24 mouse cellular contexts compared by ENCODE assay signal in genomic region chr10:91923626-91924025, GRCm38 (mm10).
DNase-seq lines count a peak whose midpoint lies in the region; ATAC-seq and TF ChIP-seq lines count a peak whose summit lies in the region.
"Had no signal": no experiment of that assay in that cellular context is flagged by ENCODE, and none has a peak within 500 bp of the region (broad histone marks: within the 10 kb centered on the region; RNA-seq: fewer than 3 reads in every experiment).

No protein-coding gene starts in this region.

- H3K27me3 ChIP-seq in midbrain, embryonic 11.5 days (ENCODE audit: control insufficient read depth, insufficient read depth, low read length) = no peaks in the 10 kb centered on the region
- no peaks in the 10 kb centered on the region for H3K27me3 ChIP-seq in midbrain, postnatal 0 days (ENCODE audit: insufficient read depth, low read length)
- no peaks in the 10 kb centered on the region for H3K27me3 ChIP-seq in thymus, adult 2 months (ENCODE audit: control insufficient read depth, insufficient read depth, low read length)
- H3K27me3 ChIP-seq: embryonic facial prominence, embryonic 13.5 days; embryonic facial prominence, embryonic 15.5 days; forebrain, embryonic 12.5 days; Patski had no signal

- no peak for TF ChIP-seq CTCF in midbrain, postnatal 0 days (IDR thresholded peaks at IDR 0.05)
- TF ChIP-seq CTCF in thymus, adult 2 months (IDR thresholded peaks at IDR 0.05; ENCODE audit: borderline replicate concordance, control insufficient read depth, extremely low read depth, insufficient read depth, low read length, poor library complexity) = no peak

- no peak for TF ChIP-seq POLR2A in thymus, adult 2 months (IDR thresholded peaks at IDR 0.05; ENCODE audit: control insufficient read depth, extremely low read depth, insufficient read depth, low read length, poor library complexity)

- 86% methylated on average over 3 of the region's 3 CpGs for WGBS in midbrain, embryonic 11.5 days
- 79% methylated on average over 3 of the region's 3 CpGs for WGBS in midbrain, postnatal 0 days
- 88% methylated on average over 3 of the region's 3 CpGs for WGBS in thymus, adult 2 months

- ATAC-seq in midbrain, embryonic 11.5 days (ENCODE audit: low FRiP score) = no peak
- no peak for ATAC-seq in midbrain, postnatal 0 days (ENCODE audit: low FRiP score)
- ATAC-seq: activated CD4-positive, CD25-positive, alpha-beta regulatory T cell, adult 4 months; forebrain, embryonic 14.5 days; forebrain, embryonic 16.5 days; Patski had no signal

- DNase-seq in midbrain, embryonic 11.5 days (ENCODE audit: low spot score, missing footprints) = peak; percentile 64
- no peak for DNase-seq in midbrain, postnatal 0 days (ENCODE audit: low spot score)
- peak; percentile 26 for DNase-seq in brain, adult 2 months (ENCODE audit: low read depth, low spot score)
- DNase-seq in thymus, adult 2 months = no peak
- DNase-seq in left cerebral cortex, adult 9 months (ENCODE audit: low spot score in 2 of 2) = no peak
- DNase-seq: adrenal gland, adult 8-10 months; adrenal gland, postnatal 14 days; adrenal gland, postnatal 36 days; cerebellum, adult 11 months; cerebellum, adult 18-20 months; cerebellum, adult 8-10 months; cerebellum, adult 9-11 months; cerebellum, postnatal 14 days; cerebellum, postnatal 36 days; embryo, embryonic 11 days had no signal

- no peak overlapping the region for H3K4me3 ChIP-seq in midbrain, embryonic 11.5 days (ENCODE audit: low read depth, low read length)
- no peak overlapping the region for H3K4me3 ChIP-seq in midbrain, postnatal 0 days (ENCODE audit: low read depth, low read length)
- H3K4me3 ChIP-seq in thymus, adult 2 months (ENCODE audit: control insufficient read depth, insufficient read depth, low read length) = no peak overlapping the region
- H3K4me3 ChIP-seq: embryonic facial prominence, embryonic 13.5 days; embryonic facial prominence, embryonic 15.5 days; erythroblast, embryonic 14.5 days; forebrain, embryonic 10.5 days; forebrain, embryonic 12.5 days had no signal

- no peak overlapping the region for H3K4me2 ChIP-seq in midbrain, embryonic 11.5 days
- no peak overlapping the region for H3K4me2 ChIP-seq in midbrain, postnatal 0 days (ENCODE audit: low read depth, low read length, poor library complexity, severe bottlenecking)
- H3K4me2 ChIP-seq: embryonic facial prominence, embryonic 13.5 days; embryonic facial prominence, embryonic 15.5 days; forebrain, embryonic 12.5 days had no signal

- H3K27ac ChIP-seq in midbrain, embryonic 11.5 days (ENCODE audit: low read depth, low read length) = no peak overlapping the region
- no peak overlapping the region for H3K27ac ChIP-seq in midbrain, postnatal 0 days (ENCODE audit: low read depth, low read length)
- H3K27ac ChIP-seq in thymus, adult 2 months (ENCODE audit: control insufficient read depth, insufficient read depth, low read length) = no peak overlapping the region
- H3K27ac ChIP-seq: embryonic facial prominence, embryonic 13.5 days; embryonic facial prominence, embryonic 15.5 days; forebrain, embryonic 10.5 days; forebrain, embryonic 12.5 days had no signal

- H3K9ac ChIP-seq in midbrain, embryonic 11.5 days (ENCODE audit: low read length) = no peak overlapping the region
- H3K9ac ChIP-seq in midbrain, postnatal 0 days (replicated peaks; ENCODE audit: low read length, poor library complexity, severe bottlenecking) = no peak overlapping the region
- H3K9ac ChIP-seq: embryonic facial prominence, embryonic 13.5 days; embryonic facial prominence, embryonic 15.5 days; forebrain, embryonic 12.5 days had no signal

- H3K9me3 ChIP-seq in midbrain, embryonic 11.5 days (ENCODE audit: control insufficient read depth, low read length) = no peaks in the 10 kb centered on the region
- H3K9me3 ChIP-seq in midbrain, postnatal 0 days (ENCODE audit: low read length) = no peaks in the 10 kb centered on the region
- H3K9me3 ChIP-seq: embryonic facial prominence, embryonic 13.5 days; embryonic facial prominence, embryonic 15.5 days; forebrain, embryonic 10.5 days; forebrain, embryonic 12.5 days had no signal

- H3K4me1 ChIP-seq in midbrain, embryonic 11.5 days (ENCODE audit: control insufficient read depth, insufficient read depth, low read length) = no peaks in the 10 kb centered on the region
- H3K4me1 ChIP-seq in midbrain, postnatal 0 days (ENCODE audit: insufficient read depth, low read length) = no peaks in the 10 kb centered on the region
- H3K4me1 ChIP-seq in thymus, adult 2 months (replicated peaks; ENCODE audit: control insufficient read depth, insufficient read depth, low read length) = no peaks in the 10 kb centered on the region
- H3K4me1 ChIP-seq: embryonic facial prominence, embryonic 13.5 days; embryonic facial prominence, embryonic 15.5 days; forebrain, embryonic 12.5 days had no signal

- no peaks in the 10 kb centered on the region for H3K36me3 ChIP-seq in midbrain, embryonic 11.5 days (ENCODE audit: control insufficient read depth, insufficient read depth, low read length)
- no peaks in the 10 kb centered on the region for H3K36me3 ChIP-seq in midbrain, postnatal 0 days (ENCODE audit: insufficient read depth, low read length)
- H3K36me3 ChIP-seq in thymus, adult 2 months (ENCODE audit: control insufficient read depth, insufficient read depth, low read length) = no peaks in the 10 kb centered on the region
- H3K36me3 ChIP-seq: embryonic facial prominence, embryonic 13.5 days; embryonic facial prominence, embryonic 15.5 days; forebrain, embryonic 10.5 days; forebrain, embryonic 12.5 days had no signal

Comparison
In these comparisons a context has a peak if more than half of its experiments do, and no peak if none do; other contexts are left out.
1. DNase-seq: peak in midbrain, embryonic 11.5 days (single experiment) and brain, adult 2 months (single experiment); none in midbrain, postnatal 0 days (single experiment), thymus, adult 2 months (single experiment) and left cerebral cortex, adult 9 months (0 of 2).